8 mouse cellular contexts compared by ENCODE assay signal in the genomic region with DNA sequence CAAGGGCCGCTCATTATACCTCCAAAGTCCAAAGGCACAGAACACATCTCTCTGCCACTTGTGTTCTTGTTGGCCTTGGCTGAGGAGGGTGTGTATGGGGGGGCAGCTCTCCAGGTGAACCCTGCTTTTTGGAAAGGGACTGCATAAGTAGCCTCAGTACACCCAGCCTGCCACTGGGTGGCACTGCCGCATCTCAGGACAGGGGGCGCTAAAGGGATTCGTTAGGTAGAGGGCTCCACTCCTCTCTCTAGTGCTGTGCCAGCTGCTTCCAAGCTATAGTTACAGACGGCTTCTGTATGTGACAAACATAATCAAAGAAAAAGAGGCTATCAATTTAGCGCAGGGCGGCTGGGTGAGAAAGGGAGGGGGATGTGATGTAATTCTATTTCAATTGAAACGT. TPM values are rescaled to one million over a fixed set of nuclear protein-coding genes. Genes with fewer than 3 reads are reported as not detected.
DNase-seq lines count a peak whose midpoint lies in the region; ATAC-seq and TF ChIP-seq lines count a peak whose summit lies in the region.

No protein-coding gene starts in this region.

- no peak overlapping the region for H3K27ac ChIP-seq in left cerebral cortex, adult 2 months

- peak; percentile 78 for DNase-seq in gastrocnemius, postnatal 10 days
- peak; percentile 91 for DNase-seq in induced T-regulatory cell, adult 2 months (ENCODE audit: low read depth)
- peak; percentile 78 to 86 for DNase-seq in left cerebral cortex, adult 2 months (ENCODE audit: extremely low spot score in 1 of 2, low spot score in 2 of 2)
- DNase-seq in right cerebral cortex, postnatal 10 days (ENCODE audit: low spot score in 2 of 2) = peak; percentile 81 to 91
- peak; percentile 43 for DNase-seq in urinary bladder, postnatal 10 days (ENCODE audit: low spot score)

- ATAC-seq in activated CD4-positive, CD25-positive, alpha-beta regulatory T cell, adult 4 months = peak; percentile 92
- ATAC-seq in common myeloid progenitor, adult 5-6 weeks (replicated peaks; ENCODE audit: low read depth, poor library complexity, severe bottlenecking) = peak; percentile 93
- peak; percentile 90 for ATAC-seq in megakaryocyte progenitor cell, adult 5-6 weeks (replicated peaks; ENCODE audit: poor library complexity)

- peak; percentile 98 for TF ChIP-seq CTCF in left cerebral cortex, adult 2 months (IDR thresholded peaks at IDR 0.05)

- no peak overlapping the region for H3K4me3 ChIP-seq in left cerebral cortex, adult 2 months

- intact Hi-C loops in left cerebral cortex, adult 2 months (cut with DNase I) = loop anchor here (1.0 to 2.0 kb wide), 2 partner anchors 152 to 161 kb away; no protein-coding TSS in a partner anchor

RNA-seq across cellular contexts. Expression of a gene that starts 16.9 kb away (rescaled TPM):
- not detected for polyA plus RNA-seq in activated CD4-positive, CD25-positive, alpha-beta regulatory T cell, adult 4 months (2017; shearing (Covaris generic))
- total RNA-seq in common myeloid progenitor, adult 5-6 weeks (2017) = not detected in 2 replicates
- total RNA-seq in gastrocnemius, postnatal 10 days (2021) = not detected
- total RNA-seq in left cerebral cortex, adult 2 months (2021) = not detected
- total RNA-seq in megakaryocyte progenitor cell, adult 5-6 weeks (2015) = not detected in 2 replicates
- total RNA-seq in megakaryocyte progenitor cell, adult 5-6 weeks (2017) = not detected in 2 replicates

RNA-seq across cellular contexts. Expression of a gene that starts 28.3 kb away (rescaled TPM):
- not detected for polyA plus RNA-seq in activated CD4-positive, CD25-positive, alpha-beta regulatory T cell, adult 4 months (2017; shearing (Covaris generic))
- total RNA-seq in common myeloid progenitor, adult 5-6 weeks (2017) = not detected in 2 replicates
- total RNA-seq in gastrocnemius, postnatal 10 days (2021) = 1,000 to 10,000 TPM; 1,336 to 1,359 TPM
- 1 to 10 TPM; 2.5 to 2.6 TPM for total RNA-seq in left cerebral cortex, adult 2 months (2021)
- not detected in 2 replicates for total RNA-seq in megakaryocyte progenitor cell, adult 5-6 weeks (2015)
- not detected in 2 replicates for total RNA-seq in megakaryocyte progenitor cell, adult 5-6 weeks (2017)

RNA-seq across cellular contexts. Expression of a gene that starts 56.9 kb away (rescaled TPM):
- 10 to 100 TPM; 45.6 to 50.6 TPM for polyA plus RNA-seq in activated CD4-positive, CD25-positive, alpha-beta regulatory T cell, adult 4 months (2017; shearing (Covaris generic))
- 138 and 179 TPM in 2 replicates for total RNA-seq in common myeloid progenitor, adult 5-6 weeks (2017)
- 10 to 100 TPM; 45.7 to 48.3 TPM for total RNA-seq in gastrocnemius, postnatal 10 days (2021)
- total RNA-seq in left cerebral cortex, adult 2 months (2021) = 10 to 100 TPM; 46.2 to 46.4 TPM
- total RNA-seq in megakaryocyte progenitor cell, adult 5-6 weeks (2015) = 87.1 and 89.0 TPM in 2 replicates
- 93.1 and 123 TPM in 2 replicates for total RNA-seq in megakaryocyte progenitor cell, adult 5-6 weeks (2017)

Comparison
In these comparisons a context has a peak if more than half of its experiments do, and no peak if none do; other contexts are left out.
1. RNA of a gene that starts 28.3 kb away (total RNA-seq): 1,336 to 1,359 TPM in gastrocnemius, postnatal 10 days; 2.5 to 2.6 TPM in left cerebral cortex, adult 2 months, not detected in common myeloid progenitor, adult 5-6 weeks and not detected in megakaryocyte progenitor cell, adult 5-6 weeks; every median in the first group is over 100 times any median in the second.
2. Peak in every context shown above with its lines, with median percentiles within 50 percentile points of each other: ATAC-seq and DNase-seq.